Mouse (Mus musculus): ENCODE results near the gene Gm49721.
"Not testable (repeated sequence)": the region's sequence is repeated elsewhere in the genome, so short reads cannot be mapped to it uniquely, and the experiment has no call there.

Gm49721 gene

DNA sequence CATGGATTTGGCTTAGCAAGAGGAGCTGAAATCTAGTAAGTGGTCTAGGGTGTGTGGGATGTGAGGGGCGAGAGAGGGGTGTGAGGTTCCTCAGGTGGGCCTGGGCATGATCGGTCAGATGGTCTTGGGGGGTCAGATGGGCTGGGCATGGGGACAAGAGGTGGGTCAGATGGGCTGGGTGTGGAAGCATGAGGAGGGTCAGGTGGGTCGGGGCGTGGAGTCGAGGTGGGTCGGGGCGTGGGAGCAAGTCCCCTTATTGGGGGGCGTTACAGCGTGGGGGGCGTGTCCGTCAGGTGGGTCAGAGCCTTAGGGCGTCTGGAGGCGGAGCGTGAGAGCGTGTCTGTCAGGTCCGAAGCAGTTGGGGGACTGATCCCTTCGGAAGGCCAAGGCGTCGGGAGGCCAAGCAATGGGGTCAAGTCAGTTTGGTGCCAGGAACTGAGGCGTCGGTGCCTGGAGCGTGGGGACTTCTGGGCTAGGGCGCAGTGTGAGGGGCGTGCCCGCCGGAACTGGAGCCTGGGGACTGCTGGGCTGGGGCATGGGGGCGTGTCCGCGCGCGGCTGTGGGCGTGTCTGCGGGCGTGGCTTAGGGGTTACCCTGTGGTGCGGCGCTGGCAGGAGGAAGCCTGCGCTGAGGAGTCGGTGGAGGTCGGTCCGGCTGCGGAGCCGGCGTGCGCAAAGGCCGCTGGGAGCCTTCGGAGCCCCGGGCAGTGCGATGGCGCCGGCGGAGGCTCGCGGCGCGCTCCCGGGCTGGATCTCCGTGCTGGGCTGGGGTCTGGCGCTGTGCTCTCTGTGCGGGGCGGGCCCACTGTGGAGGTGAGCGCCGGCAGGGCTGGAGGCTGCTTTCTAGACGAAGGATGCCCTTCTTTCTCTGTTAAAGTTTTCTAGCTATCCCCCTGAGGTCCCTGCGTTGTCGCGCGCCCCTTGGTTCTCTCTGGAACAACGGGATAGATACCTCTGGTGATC is at the start of gene Gm49721:
TSS of gene Gm49721 (plus strand) at position 618 of the 962 bp plus-strand sequence.
- in situ Hi-C loops (cut with MboI, MseI): not testable (repeated sequence)

DNA sequence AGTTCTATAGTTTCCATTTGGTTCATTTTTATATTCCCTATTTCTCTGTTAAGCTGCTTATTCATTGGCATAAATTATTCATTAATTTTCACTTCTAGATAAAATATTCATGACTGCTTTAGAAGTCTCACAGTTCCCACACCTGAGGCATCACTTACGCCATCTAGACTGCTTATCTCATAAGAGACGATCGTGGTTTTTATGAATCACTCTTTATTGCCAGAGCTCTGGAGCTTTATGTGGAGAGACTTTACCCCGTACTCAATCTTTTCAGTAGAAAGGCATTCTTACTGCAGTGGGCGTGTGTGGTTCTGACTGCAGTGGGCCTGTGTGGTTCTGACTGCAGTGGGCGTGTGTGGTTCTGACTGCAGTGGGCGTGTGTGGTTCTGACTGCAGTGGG is 47.1 kb upstream of the Gm49721 start:
- in situ Hi-C loops (cut with MboI, MseI): not testable (repeated sequence)

DNA sequence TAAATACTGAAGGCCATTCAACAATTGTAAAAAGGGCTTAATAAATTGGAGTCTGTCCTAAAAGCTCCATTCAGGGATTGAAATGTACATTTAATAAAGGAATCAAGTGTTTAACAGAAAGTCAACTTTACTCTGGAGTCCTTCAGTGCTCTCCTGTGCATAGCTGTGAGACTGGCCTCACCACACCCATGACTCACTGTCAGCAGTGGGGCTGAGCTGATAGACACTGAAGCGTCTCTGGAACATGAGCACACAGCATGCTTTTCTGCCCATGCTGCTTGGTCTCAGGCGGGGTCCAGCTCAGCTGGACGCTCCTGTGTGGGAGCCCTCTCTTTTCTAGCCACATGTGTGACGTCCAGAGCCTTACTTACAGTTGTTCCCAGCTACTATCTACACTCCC is 36.1 kb upstream of the Gm49721 start:
- in situ Hi-C loops (cut with MboI, MseI): loop anchor here in 1 of 2 experiments (5.0 kb wide), 1 partner anchor 1010 kb away; no protein-coding TSS in a partner anchor

DNA sequence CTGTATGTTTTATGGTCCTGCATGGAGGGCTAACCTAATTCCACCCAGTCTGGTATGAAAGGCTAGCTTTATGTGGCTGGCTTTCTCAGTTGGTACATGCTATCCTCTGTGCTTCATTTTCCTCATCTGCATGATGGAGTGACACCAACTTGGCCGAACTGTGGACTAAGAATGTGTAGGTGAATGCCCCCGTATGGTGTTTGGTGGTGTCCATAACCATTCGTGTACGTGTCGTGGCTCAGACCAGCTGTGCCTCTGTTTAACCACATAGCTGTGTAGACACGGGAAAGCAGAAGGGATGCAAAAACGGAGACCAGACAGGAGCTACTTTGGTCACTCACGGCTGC is 31.1 kb upstream of the Gm49721 start:
- in situ Hi-C loops (cut with MboI, MseI): not testable (repeated sequence)

DNA sequence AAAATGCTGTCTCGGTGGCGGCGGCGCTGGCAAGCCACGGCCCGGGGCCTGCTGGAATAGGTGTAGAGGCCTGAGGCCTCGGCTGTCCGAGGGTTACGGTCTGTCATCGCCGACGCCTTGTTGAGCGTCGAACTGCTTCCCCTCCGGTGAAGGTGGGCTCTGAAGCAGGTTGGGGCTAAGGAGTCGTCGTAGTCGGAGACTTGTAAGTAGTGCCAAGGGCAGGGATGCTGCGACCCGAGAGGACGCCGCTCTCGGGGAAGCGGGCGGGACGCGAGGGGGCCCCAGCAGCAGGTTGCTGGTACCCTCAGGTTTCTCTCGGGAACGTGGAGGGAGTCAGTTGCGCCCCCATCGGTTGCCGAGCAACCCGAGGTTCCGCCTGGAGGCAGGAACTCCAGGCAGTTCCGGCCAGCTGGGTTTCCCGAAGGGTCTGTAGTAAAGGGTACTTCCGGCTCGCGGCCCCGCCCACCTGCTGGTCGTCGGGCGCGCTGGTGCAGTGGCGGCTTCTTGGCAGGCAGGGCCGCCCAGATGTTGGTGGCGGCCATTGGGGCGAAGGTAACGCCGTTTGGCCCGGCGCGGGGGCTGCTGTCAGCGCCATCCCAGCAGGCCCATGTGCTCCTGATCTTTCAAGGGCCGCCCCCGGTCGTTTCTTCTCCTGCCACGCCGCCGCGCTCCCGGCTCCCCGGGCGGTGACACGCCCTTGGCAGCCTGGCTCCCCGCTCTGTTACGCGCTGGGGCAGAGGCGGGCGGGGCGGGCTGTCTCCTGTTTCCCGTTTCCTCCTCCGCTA is 30.5 kb upstream of the Gm49721 start, which contains the start of gene Rsph3b:
TSS of gene Rsph3b (minus strand) at position 699 of the 785 bp plus-strand sequence.
- in situ Hi-C loops (cut with MboI, MseI): not testable (repeated sequence)

DNA sequence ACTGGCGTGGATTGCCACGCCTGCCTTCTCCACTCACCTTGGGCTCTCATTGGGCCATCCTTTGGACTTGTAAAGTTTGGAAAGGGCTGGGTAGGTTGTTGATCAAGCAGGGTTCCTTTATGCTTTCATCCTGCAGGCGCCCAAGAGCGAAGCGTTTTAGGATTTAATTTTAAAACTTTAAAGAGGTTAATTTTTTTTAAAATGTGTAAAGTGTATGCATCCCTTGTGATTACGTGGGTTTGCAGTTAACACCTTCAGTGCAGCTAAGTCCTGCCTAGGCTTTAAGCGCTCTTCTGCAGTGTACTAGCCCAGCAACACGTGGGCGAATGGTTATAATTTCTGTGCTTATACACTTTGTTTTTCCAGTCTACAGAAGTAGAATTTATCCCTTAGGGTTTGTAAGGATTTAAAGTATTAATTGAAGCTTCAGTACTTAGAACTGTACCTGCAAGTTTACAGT is 29.9 kb upstream of the Gm49721 start:
- in situ Hi-C loops (cut with MboI, MseI): not testable (repeated sequence)

DNA sequence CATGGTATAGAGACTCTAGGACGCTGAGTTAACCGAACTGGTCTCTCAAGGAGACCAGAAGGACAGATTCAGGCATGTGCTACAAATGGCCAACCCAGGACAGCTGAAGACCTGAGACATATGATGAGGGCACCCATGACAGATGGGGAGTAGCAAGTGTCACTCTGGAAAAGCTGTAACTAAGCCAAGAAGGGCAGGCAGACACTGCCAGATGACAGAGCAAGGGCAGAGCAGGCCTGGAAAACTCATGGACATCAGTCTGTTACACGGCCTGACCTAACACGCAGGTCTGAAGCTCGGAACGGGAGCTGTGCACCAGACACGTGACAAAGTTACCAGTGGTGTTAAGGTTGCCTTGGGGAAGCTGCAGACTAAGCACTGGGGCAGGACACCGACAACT is 19.8 kb upstream of the Gm49721 start:
- in situ Hi-C loops (cut with MboI, MseI): loop anchor here (10.0 to 25.0 kb wide), 2 partner anchors 103 to 976 kb away; no protein-coding TSS in a partner anchor

DNA sequence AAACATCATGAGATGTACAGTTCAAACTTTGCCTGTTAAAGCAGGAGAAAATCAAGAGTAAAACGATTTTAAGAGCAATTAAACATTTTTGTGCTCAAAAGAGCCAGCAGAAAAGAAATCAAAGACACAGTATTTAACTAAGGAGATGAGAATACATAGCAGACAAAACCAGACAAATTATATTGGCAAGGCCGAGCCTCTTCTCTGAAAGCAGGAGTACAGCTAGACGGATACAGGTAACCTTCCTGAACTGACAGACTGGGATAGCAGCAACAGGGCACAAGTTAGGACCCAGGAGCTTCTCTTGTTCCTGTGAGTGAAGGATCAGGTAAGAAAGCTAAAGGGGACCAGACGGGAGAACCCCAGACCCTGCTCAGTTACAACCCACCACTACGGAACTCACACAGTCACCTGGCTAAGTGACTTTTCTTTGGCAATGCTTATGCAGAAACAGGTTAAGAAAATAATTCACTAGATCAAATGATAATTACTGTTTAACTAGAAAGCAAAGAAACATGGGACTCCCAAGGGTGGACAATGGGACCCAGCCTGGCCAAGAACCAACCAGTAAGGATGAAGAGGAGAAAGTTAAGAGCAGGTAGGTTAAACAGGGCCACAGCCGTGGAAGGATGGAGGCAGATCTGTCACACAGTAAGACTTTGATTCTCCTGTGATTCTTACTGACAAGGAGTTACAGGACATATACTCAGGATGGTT is 19.0 kb upstream of the Gm49721 start:
- in situ Hi-C loops (cut with MboI, MseI): loop anchor here (5.0 to 25.0 kb wide), 4 partner anchors 103 to 1203 kb away; partner anchors contain the start of gene Rps6ka2 (in 1 of the 2)

DNA sequence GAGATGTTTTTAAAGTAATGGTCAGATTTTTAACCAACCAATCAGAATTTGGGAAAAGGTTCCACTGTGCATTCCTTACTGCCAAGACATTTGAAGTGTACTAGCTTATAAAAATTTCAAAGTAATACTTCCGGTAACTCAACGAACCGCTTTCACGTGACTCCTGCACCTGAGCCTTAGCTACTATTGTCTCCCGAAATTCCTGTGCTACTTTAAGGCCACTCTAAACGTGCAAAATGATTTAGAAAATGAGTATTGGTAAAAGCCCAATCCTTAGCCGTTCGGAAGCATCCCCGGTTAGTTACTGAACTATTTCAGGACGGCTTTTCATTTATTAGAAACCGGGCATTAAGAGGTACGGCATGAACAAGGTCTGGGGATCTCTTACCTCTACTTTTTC is 18.4 kb upstream of the Gm49721 start:
- in situ Hi-C loops (cut with MboI, MseI): loop anchor here (5.0 to 25.0 kb wide), 3 partner anchors 102 to 1202 kb away; partner anchors contain the start of gene Rps6ka2 (in 1 of the 2)

DNA sequence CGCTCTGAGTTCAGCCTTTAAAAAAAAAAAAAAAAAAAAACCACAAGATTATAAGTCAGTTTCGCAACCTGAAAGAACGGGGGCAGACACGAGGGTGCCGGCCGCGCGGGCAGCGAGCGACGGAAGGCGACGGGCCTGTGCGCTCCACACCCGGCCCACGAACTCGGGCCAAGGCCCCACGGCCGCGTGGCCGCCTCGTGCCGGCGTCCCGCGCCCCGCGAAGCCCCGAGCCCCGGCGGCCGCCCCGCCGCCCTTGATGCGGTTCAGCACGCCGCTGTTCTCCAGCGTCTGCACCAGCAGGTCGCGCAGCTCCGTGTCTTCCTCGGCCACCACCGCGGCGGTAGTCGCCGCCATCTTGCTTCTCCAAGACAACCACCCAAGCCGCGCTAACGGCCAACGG is 17.9 kb upstream of the Gm49721 start, which contains the start of gene Tagap1:
TSS of gene Tagap1 (minus strand) at position 381 of the 400 bp plus-strand sequence.
- in situ Hi-C loops (cut with MboI, MseI): loop anchor here (5.0 to 25.0 kb wide), 3 partner anchors 102 to 1202 kb away; partner anchors contain the start of gene Rps6ka2 (in 1 of the 2)

DNA sequence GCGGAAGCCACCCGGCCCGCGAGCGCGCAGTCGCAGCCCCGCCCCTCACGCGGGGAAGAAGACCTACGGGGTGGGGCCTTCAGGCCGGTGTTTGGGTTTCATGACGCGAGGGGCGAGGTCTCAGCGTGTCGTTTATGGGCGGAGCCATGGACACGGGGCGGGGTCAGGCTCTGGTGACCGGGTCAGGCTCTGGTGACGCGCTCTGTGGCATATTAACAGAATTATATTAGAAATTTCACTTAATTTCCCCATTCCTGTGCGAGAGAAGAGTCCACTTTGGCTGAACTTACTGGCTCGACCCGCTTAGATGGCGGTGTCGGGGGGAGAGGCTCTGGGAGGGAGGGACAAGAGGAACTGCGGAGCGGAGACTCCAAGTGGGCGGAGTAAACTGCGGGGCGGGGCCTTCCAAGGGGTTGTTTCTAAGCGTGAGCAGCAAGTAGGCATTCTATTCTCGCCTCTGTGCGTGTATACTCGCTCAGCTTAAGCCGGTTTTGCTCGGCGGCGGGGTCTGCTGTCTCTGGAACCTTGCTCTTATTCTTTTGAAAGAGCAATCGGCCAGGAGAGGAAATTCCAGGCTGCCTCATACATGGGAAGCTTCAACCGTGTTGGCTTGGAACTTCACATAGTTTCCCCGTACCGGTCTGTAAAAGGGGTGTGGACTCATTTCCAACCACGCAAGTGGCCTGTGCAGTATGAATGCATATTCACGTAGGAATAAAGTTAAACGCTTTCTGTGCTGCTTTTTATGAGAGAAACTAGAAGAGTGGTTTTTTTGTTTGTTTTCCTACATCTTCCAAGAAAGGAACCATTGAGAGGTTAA is 17.3 kb upstream of the Gm49721 start:
- in situ Hi-C loops (cut with MboI, MseI): loop anchor here (5.0 to 25.0 kb wide), 3 partner anchors 101 to 1201 kb away; partner anchors contain the start of gene Rps6ka2 (in 1 of the 2)

DNA sequence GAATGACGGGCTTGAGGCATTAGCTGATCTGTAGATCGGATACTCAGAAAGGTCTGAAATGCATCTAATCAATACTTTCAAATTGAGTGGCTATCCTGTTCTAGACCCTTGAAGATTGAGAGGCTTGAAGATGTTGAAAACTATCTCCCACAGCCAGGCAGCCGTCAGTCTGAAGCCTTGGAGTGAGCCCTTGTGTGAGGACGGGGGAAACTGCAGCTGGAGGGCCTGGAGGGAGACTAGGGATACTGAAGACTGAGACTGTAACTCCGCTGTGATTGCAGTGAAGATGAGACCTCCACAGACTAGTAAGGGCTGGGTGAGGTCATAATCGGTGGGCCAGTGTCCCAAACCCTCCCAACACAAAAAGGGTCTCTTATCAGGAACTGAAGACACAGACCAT is 16.4 kb upstream of the Gm49721 start:
- in situ Hi-C loops (cut with MboI, MseI): loop anchor here (5.0 to 25.0 kb wide), 3 partner anchors 100 to 1200 kb away; partner anchors contain the start of gene Rps6ka2 (in 1 of the 2)

DNA sequence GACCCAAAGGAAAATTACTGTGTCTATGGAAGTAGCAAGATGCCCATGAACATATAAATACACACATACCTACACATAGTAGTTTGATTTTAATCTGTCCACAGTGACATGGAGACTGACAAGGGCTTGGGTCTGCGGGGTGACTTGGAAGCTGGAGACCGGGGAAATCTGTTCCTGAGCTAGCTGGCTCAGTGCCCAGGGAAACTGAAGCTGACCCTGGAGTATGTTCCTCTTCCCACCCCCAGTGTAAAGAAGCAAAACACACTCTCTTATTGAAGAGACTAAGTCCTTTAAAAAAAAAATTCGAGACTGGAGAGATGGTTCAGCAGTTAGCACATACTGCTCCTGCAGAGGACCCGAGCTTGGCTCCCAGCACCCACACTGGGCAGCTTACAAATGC is 15.8 kb upstream of the Gm49721 start:
- in situ Hi-C loops (cut with MboI, MseI): loop anchor here (5.0 to 25.0 kb wide), 3 partner anchors 99 to 1199 kb away; partner anchors contain the start of gene Rps6ka2 (in 1 of the 2)

DNA sequence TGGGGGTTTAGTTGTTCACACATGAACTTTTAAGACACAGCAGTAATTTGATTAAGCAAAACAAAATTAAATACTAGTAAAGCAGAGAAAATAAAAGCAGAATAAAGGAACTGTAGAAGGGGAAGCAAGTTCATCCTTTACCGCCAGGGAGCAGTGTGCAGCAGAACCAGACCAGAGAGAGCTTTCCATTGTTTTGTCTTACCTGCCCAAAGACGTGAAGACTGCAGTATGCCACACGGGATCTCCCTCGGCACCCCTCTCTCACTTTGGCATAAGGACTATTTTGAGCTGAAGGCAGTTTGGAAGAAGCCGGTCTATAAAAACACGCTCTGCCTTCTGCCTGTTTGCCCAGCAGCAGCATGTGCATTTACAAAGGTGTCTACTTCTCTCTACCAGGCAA is 13.3 kb upstream of the Gm49721 start:
- in situ Hi-C loops (cut with MboI, MseI): loop anchor here (10.0 to 25.0 kb wide), 2 partner anchors 97 to 209 kb away; partner anchors contain the start of gene Rps6ka2 (in 1 of the 2)

DNA sequence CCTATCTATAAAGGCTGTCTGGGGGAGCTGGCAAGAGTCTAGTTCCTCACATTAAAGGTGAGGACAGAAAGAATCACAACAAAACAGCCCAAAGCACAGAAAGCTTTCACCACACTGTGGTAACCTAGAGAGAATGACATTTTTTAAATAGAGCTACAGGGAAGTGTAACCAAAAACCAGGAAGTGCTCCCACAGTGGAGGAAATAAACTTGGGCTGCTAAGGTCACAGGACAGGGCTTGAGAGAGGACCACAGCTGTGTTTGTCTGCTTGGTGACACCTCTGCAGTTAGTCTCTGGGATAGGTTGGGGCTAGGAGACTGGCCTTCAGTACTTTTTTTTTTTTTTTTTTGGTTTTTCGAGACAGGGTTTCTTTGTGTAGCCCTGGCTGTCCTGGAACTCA is 11.0 kb upstream of the Gm49721 start:
- in situ Hi-C loops (cut with MboI, MseI): loop anchor here (10.0 to 25.0 kb wide), 2 partner anchors 95 to 207 kb away; partner anchors contain the start of gene Rps6ka2 (in 1 of the 2)

DNA sequence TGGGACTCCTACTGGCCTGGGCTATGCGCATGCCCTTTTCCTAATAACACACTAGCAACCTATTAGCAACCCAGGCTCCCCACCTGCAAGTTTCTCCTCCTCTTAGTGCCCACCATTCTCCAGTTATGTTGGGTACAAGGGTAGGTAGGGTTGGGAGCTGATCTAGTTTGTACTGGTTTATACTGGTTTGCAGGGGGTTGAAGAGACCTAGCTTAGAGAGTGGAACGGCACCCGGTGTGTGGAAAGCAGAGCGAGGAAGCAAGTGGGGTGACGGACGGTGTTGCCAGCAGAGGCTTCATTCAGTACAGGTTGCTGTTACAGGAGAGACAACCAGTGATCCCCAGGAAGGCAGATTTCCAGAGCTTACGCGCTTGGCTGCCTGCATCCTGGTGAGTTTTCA is 8.4 kb upstream of the Gm49721 start, which contains the start of gene Rnaset2b:
TSS of gene Rnaset2b (plus strand) at position 301 of the 400 bp plus-strand sequence.
- in situ Hi-C loops (cut with MboI, MseI): loop anchor here in 1 of 2 experiments (25.0 kb wide), 1 partner anchor 92 kb away; no protein-coding TSS in a partner anchor

DNA sequence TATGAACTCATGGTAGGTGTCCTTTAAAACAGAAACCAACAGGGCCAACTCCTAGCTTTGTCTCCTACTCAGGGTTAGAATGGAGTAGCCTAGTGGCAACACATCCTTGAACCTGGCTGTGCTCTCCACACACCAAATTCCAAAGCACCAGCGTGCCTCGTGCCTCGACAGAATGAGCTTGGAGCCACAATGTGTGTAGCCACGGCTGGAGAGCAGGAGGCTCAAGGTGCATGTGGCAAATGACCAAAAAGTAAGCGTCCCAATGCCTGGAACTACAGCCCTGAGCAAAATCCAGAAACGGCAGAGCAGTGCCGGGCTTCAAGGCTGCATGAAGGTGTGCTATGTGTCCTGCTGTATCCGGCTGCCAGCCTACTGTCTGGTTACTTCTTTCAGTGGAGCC is 7.5 kb upstream of the Gm49721 start:
- in situ Hi-C loops (cut with MboI, MseI): loop anchor here in 1 of 2 experiments (25.0 kb wide), 1 partner anchor 91 kb away; no protein-coding TSS in a partner anchor

DNA sequence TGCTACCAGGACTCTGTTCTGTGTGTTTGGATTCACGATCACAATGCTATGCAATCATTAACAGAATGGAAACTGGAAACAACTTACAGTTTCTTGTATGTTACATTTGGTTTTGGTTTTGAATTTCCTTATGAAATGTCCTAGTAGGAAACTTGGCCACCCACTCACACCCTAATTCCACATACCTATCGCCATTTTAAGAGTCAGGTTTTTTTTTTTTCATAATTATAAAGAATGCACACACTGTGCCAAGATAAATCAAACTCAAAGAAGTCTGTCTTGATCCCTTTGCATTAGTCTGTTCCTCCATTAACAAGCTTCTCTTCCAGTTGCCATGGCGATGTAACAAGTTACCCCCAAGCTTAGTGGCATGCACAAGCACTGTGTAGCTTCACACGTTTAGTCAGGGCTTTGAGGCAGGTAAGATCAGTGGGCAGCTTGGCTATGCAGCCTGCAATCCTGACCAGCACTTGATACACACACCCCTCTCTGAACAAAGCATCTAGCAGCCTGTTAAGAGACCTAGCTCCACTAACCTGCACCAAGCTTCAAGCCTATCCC is 5.8 kb upstream of the Gm49721 start:
- in situ Hi-C loops (cut with MboI, MseI): loop anchor here in 1 of 2 experiments (25.0 kb wide), 1 partner anchor 89 kb away; no protein-coding TSS in a partner anchor

DNA sequence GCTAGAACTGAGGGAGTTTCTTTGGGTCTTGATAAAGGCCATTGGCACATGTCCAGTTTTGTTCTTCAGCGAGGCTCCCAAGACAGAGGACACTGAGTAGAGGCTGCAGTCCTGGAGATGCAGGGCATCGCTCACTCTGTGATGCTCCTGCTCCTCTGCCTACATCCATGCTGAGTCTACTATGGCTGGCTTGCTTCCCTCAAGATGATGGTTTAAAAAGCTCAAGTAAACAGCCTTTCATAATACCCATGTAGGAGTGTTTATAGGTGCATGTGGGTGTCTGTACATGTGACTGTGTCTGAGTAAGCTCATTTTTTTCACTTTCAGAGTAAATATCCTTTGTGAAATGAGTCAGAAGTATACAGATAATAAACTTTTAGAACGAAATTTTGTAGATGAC is 3.7 kb upstream of the Gm49721 start:
- in situ Hi-C loops (cut with MboI, MseI): loop anchor here in 1 of 2 experiments (25.0 kb wide), 1 partner anchor 87 kb away; no protein-coding TSS in a partner anchor
